Mouse (Mus musculus) T-helper 17 cell (primary cell): ENCODE data around the gene Peli1.

Experiments
- in situ Hi-C, 2 experiments: fragments of 300-600 bp; cut with MboI, MseI; formaldehyde crosslinking; loops; 1 replicate in 1 of 2; 2 replicates in 1 of 2; pipeline ENCODE4 v1.15.1; 2025; ENCODE audit warnings: high pct_unique_total_duplicates in 2 of 2

Gene Peli1

DNA sequence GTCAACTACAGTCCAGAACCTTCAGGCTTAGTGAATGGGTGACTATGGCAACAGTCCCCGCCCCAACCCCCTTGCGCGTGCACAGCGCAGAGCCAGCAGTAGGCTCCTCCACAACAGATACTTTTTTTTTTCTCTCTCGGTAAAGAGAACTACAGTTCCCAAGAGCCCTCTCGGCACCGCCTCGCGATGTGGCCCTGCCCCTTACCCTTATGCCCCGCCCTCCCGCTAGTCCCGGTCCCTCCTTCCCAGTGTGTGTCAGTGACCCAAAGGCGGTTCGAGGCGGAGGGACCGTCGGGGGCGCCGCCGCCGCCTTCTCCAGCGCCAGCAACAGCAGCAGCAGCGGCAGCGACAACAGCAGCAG lies at the start of gene Peli1:
Gene Peli1 (plus strand): TSS at position 225 of the 361 bp plus-strand sequence.
- in situ Hi-C loops = loop anchor here (5.0 to 25.0 kb wide), 4 partner anchors 36 to 1754 kb away; partner anchors contain the start of genes Mdh1 (in 1 of the 2) and Wdpcp (in 1 of the 2)

DNA sequence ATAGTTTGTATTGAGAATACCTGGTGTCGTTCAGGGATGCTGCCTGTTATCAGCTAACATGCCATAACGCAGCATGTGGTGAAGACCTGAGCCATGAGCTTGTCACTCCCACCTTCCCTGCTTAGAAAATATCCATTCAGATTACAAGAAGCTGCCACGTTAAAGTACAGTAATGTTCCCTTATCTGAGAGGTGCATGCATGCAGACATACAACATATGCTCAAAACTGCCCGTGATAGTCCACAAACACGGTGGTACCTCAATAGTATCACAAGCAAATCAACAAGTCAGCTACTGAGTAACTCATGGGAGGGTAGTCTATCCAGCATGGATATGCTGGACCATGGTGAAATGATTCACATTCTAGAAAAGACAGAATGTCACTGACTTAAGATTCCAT lies 48.5 kb upstream of the Peli1 start:
- in situ Hi-C loops = loop anchor here in 1 of 2 experiments (10.0 kb wide), 1 partner anchor 422 kb away; no protein-coding TSS in a partner anchor

DNA sequence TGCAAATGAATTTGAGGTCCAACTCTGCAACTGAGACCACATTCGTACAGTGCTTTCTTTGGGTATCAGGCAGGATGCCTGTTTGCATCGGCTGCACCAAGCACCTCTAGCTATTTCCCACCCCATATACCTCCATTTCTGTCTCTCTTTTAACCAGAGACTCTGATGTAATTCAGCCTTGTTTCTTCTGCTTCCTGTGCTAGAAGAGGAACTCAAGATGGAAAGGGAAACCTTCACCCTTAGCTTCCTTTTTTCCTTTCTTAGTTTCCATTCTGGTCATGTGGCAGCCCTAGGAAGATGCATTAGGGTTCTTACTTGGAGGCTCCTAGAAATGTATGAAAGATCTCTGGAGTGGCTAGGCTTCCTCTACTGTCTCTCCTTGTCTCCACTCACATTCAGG lies 44.9 kb upstream of the Peli1 start:
- in situ Hi-C loops = loop anchor here in 1 of 2 experiments (10.0 kb wide), 1 partner anchor 419 kb away; no protein-coding TSS in a partner anchor

DNA sequence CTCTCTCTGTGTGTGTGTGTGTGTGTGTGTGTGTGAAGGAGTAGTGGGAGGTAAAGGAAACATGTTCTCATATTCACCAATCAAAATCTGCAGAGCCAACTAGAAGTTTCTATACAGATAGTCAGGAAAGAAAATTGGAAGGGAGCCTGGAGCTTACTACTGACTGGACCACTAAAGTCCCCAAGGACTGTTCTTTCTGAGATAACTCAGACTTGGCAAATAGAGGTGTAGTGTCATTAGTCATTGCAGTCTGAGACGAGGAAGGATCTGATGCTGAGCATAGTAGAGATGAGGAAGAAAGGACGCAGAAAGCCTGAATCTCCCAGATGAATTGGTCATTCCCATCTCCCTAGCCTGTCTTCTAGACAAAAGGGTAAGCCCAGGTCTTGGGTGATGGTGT lies 43.2 kb upstream of the Peli1 start:
- in situ Hi-C loops = loop anchor here in 1 of 2 experiments (10.0 kb wide), 1 partner anchor 417 kb away; no protein-coding TSS in a partner anchor

DNA sequence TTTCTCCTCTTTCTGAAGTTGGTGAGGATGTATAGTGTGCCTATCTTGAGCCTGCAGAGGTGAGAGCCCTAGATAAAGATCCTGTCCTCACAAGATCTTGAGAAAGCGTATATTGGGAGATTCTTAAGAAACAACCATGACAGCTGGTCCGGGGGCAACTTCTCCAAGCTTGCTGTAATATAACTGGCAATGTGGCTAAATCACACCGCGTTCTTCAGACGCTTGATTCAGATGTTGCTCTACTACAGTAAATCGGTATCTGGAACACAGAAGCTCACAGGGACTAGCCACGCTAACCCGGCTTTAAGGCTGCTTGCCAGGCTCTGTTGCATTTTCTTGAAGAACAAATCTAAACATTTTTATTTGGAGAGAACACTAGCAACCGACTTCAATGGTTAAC lies 39.4 kb upstream of the Peli1 start:
- in situ Hi-C loops = no loop called here

DNA sequence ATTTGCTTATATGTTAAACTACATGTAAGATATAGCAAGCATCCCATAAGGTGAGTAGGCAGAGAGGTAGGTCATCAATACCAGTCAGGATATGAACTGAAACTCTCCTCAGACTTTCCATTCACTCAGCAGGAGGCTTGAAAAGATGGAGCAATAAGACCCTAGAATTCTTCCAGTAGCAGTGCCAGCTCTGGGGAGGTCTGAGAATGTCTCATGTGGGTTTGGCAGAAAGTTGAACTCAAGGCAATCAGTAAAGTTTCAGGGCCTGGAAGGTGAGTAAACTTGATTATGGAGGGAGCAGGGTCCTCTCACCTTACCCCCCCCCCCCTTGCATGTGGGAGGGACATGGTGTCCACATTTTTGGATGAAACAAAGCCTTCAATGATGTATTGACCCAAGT lies 36.5 kb upstream of the Peli1 start:
- in situ Hi-C loops = no loop called here

DNA sequence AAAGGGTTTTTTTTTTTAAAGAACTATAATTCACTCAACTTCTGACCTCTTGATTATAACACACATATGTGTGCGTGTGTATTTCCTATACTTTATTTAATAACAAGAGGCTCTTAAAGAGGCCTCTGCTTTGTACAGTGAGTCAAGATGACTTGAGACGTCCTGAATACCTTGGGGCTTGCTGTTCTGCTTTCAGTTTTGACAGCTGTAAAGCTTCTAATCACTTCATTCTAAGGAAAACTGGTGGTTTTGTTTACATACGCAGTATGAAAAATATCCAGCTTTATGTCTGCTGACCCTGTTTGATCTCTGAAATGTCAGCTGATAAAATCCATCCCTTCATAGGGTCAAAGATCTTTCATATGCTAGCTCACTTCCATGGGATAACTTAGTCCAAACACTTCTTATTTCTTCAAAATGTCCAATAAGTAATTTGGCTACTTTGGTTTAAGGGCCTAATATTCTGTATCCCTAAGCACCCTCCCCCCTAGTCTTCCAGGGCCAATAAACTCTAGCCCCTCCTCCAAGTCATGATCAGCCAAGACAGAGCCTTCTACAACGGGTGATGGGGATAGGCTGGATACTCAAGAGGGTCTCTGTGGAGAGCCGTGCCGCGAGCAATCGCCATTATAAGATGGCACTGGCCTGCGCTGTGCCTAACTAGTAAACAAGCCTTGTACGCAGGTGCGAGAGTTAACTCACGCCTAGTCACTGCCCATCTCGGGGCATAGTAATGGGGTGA lies 34.8 kb upstream of the Peli1 start:
- in situ Hi-C loops = no loop called here

DNA sequence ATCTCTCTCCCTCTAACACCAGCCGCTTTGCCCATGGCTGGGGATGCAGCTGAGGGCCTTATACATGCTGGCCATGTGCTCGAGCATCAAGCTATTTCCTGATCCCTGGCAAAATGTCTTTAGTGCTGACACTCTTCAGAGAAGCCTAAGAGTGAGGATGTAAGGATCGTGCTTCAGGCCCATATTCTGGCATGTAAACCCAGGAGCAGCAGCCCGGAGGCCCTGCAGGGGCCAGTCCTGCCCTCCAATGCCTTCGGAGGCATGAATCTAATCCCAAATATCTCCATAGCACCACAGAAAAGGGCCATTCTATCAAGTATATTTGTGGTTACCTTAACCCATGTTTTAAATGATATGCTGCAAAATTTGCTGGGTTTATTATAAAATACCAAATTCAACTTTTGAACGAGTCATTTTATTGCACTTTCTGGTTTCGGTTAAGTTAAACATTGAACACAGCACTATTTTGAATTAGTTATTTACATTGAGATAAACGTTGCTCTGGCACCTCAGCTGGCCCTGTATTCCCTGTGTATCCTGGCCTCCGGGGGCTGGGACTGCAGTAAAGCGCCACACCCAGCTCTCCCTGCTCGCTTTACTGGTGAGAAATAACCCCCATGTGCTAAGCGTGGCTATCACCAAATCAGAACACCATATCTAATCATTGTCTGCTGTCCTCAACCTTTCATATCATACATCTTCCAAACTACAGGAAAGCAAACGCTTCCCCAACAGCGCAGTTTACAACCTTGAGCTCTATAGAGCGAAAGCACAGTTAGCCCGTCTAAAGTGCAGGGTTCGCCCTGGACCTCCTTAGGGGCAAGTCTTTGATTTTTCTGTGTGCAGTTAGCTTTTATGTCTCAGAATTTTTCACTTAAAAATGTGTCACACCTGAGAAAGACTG lies 33.3 kb upstream of the Peli1 start:
- in situ Hi-C loops = no loop called here

DNA sequence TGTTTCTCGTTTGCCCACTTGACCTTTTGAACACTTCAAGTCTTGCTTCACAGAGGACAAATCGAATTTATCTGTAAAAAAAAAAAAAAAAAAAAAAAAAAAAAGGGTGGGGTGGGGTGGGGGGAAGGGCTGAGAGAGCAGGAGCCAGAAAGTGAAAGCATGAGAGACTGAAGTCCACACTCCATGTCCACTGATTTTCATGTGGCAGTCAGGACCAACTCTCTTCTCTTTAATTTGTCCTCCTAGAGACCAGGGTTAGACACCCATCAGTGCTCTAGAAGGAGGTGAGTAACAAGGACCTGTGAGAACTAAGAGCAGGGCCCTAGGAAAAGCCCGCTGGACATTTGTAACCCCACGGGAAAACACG lies 32.7 kb upstream of the Peli1 start:
- in situ Hi-C loops = no loop called here

DNA sequence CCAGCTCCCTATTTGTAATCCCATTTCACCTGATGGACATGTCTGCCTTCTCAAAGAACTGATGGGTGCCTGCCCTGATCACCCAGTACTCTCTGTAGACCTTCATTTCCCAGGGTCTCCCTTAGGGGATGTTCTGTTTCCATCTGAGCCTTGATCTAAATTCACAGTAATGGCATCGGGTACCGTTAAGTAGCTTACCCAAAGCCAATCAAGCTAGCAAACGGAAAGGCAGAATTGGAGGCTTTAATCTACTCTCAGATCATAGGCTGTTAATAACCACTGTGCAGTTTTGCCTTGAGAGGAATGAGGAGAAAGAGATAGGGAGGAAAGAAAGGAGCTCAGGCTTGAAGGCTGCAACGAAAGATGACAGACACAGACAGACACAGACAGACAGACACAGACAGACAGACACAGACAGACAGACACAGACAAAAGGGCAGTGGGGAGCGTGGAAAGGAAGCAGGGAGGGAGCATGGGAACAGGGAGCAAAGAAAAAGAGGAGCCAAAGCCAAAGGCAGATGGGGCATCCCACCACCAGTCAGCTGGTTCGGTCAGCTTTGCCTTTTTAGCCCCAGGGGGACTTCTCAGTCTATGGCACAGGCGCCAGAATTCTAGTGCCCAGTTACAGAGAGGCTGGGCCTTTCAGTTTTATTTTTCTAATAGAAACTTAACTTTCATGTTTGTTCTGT lies 30.6 kb upstream of the Peli1 start:
- in situ Hi-C loops = no loop called here

DNA sequence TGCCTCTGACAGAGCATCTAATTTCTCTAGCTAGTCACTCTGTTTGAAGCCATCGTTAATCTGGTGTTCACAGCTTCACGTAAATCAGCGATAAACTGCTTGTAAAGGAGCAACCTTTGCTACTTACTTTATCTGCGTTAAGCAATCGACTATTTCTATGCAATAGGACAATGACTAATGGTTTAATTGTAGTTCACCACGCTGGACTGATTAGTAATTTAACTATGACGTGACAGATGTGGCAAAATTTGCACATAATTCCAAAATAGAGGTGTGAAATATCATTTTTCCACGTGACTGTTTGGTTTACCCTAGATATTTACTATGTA lies 30.1 kb upstream of the Peli1 start:
- in situ Hi-C loops = no loop called here

DNA sequence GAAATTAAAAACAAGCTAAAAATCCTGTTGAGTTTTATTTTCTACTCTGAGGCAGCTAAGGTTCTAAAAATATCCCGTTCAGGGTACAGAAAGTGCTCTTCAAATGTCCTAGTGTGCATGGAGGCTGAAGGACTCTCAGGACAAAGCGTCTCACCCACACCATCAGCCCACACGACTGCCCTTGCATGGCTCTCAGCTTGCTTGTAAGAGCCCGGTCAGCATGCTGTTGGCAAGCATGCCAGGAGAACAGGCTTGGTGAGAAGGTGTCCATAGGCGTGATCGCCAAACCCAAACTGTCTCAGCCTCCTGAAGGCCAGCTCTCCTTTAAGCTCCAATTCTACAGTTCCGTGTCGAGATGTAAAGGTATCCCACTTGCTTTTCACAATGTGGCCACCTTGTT lies 29.7 kb upstream of the Peli1 start:
- in situ Hi-C loops = no loop called here

DNA sequence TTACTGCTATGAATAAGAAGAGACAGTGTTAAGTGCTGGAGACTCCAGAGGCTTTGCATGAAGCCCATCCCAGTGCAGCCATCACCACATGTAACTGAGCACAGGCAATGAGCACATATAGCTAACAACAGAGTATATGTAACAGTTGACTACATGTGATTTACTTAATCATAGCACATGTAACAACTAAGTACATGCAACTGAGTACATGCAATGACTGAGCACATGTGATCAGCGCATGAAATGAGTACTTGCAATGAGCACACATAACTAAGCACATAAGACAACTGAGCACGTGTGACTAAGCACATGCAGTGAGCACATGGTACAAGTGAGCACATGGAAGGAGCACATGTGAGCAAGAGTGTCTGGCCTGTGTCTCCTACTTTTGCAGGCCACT lies 29.0 kb upstream of the Peli1 start:
- in situ Hi-C loops = no loop called here

DNA sequence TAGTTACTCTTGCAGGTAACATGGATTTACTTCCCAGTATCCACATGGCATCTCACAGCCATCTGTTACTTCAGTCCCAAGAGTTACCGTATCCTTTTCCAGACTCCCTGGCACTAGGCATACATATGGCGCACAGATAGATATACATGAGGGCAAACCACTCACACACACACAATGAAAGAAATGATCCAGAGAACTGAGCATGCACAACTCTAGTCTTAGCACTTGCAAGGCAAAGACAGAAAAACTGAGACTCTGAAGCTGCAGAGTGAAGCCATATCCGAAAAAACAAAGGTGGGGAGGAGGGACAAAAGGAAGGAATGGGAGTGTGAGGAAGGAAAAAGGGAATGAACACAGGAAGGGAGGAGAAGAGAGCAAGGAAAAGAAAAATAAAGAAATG lies 27.8 kb upstream of the Peli1 start:
- in situ Hi-C loops = no loop called here

DNA sequence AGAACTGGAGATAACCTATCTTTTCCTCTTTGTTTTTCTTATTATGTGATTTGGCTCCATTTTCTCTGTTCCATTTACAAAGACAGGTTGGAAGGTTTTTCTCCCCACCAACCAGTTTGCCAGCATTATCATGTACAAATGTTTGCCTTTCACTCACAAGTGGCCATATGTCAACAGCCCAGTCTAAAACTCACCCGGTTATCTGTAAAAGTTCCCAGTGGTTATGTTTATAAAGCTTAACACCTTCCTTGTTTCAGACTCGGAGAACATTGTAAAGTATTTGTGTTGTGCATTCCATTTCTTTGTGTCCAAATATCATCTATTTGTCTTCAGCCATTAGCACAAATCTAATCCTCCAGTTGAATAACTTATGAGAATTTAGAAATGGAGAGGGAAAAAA lies 11.7 kb upstream of the Peli1 start:
- in situ Hi-C loops = loop anchor here in 1 of 2 experiments (10.0 to 25.0 kb wide), 2 partner anchors 125 to 483 kb away; partner anchors contain the start of genes Mdh1 and Wdpcp

DNA sequence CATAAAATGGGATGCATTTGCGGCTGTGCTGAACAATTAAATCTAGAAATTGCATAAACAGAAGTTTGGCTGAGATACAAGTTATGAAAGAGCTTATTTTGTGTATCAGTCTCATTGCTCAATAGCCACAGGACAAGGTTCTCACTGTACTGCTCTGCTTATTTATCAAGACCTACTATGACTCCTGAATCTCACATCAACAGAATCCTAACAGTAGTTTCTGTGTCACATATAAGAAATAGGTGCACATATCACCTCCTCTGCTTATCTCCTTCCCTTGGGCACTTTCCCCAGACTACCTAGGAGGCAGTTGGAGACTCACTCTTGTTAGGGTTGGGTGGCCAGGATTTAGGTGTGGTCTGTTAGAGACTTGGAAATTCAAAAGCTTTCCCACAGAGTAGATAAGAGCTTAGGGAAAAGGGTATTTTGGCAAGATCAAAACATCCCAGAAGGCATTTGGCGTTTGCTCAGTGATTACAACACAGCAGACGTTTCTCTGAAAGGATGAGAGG lies 11.2 kb upstream of the Peli1 start:
- in situ Hi-C loops = loop anchor here (5.0 to 25.0 kb wide), 3 partner anchors 87 to 482 kb away; partner anchors contain the start of genes Mdh1 (in 1 of the 2) and Wdpcp (in 1 of the 2)

DNA sequence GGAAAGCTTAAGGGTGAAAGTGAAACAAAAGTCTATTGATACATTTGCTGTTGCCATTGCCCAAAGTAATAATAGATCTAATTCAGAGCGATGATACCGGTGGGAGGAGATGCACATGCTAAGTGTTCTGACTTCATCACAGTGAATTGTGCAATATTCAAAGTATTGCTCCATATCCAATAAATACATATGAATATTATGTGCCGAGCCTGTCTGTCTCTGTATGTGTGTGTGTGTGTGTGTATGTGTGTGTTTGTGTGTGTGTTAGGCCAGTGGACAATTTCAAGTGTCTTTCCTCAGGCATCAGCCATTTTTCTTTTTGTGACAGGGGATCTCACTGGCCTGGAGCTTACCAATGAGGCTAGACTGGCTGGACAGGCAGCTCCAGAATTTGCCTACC lies 9.9 kb upstream of the Peli1 start:
- in situ Hi-C loops = loop anchor here (5.0 to 25.0 kb wide), 2 partner anchors 86 to 481 kb away; partner anchors contain the start of genes Mdh1 (in 1 of the 2) and Wdpcp (in 1 of the 2)

DNA sequence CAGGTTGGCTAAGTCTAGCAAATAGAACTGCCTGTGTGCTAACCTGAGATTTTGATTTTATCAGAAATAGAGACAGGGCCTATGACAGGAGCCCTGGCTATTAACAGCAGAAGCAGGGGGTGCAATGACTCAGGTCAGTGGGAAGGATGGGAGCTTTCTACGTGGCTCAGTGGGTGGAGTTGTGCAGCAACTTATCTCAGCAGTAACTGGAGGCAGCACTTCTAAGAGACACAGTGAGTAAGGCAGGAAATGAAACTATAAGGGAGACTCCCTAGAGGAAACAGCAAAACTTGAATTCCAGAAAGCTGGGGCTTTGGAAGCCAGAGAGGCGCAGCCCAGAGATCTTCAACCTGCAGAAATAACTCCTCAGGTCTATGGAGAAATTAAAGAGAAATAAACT lies 8.4 kb upstream of the Peli1 start:
- in situ Hi-C loops = loop anchor here (5.0 to 25.0 kb wide), 2 partner anchors 85 to 480 kb away; partner anchors contain the start of genes Mdh1 (in 1 of the 2) and Wdpcp (in 1 of the 2)

DNA sequence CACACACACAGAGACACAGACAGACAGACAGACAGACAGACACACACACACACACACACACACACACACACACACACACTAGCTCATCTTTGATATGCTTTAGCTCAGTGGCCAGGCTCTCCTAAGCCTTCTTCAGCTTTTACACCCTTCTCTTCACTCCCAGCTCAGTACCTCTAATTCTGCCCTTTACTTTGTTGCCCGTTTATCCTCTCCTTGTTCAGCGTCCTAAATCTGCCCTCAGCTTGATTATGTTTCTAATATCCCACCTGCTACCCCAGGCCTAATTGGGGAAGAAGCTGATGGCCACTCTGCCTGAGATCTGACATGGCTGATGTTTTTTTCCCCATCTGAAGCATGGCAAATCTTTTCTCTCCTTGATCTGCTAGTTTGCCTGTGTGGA lies 2.7 kb upstream of the Peli1 start:
- in situ Hi-C loops = loop anchor here in 1 of 2 experiments (25.0 kb wide), 1 partner anchor 474 kb away; the partner anchor contains the start of genes Mdh1 and Wdpcp

DNA sequence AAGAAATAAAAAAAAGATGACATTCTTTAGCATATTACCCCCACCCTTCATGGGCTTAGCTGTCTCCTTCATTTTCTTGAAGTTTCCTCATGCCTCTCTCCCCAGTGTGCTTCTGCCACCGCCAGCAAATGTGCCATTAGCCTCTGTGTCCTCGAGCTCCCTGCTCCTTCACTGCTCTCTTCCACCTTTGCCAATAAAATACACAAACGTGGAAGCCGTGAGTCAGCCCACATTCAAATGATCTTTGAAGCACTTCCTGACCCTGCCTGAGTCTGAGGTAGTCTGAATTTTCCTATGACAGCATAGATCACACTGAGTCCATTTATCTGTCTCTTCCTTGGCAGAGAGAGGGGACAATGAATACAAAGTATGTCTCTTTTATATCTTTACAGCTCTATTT lies 1.5 kb upstream of the Peli1 start:
- in situ Hi-C loops = loop anchor here in 1 of 2 experiments (25.0 kb wide), 1 partner anchor 473 kb away; the partner anchor contains the start of genes Mdh1 and Wdpcp
